Mouse (Mus musculus) G1E (cell line): ENCODE measurements around the gene Pitpnc1. TPM values are rescaled to one million over a fixed set of nuclear protein-coding genes. Genes with fewer than 3 reads are reported as not detected.
A peak's percentile ranks its signal among the peaks of the same experiment; 100 is the strongest.

Experiments
- ATAC-seq: 2 replicates; pipeline ENCODE4 v1.8.0; 2016; ENCODE audit warnings: mild to moderate bottlenecking; ENCODE audit not compliant: insufficient number of reproducible peaks, poor library complexity, low FRiP score, severe bottlenecking; ENCODE audit errors: extremely low read depth
- DNase-seq: peaks from one replicate; pipeline ENCODE4 v3.0.0; 2012; ENCODE audit warnings: low spot score
- H3K27me3 ChIP-seq: 2 replicates; pipeline ENCODE4 v1.6.1; 2012; ENCODE audit warnings: mild to moderate bottlenecking, low read length, inconsistent platforms; ENCODE audit not compliant: insufficient read depth
- H3K36me3 ChIP-seq: replicated peaks from 2 replicates; pipeline ENCODE3; 2012; ENCODE audit warnings: mild to moderate bottlenecking, inconsistent platforms
- H3K4me1 ChIP-seq: 2 replicates; pipeline ENCODE4 v1.6.1; 2012; ENCODE audit warnings: low read depth, low read length, inconsistent platforms, mixed read lengths; ENCODE audit not compliant: insufficient read depth
- H3K4me3 ChIP-seq: 2 replicates; pipeline ENCODE4 v1.5.1; 2012; ENCODE audit warnings: low read depth, mild to moderate bottlenecking, inconsistent platforms, low read length, moderate library complexity, mixed read lengths
- H3K9me3 ChIP-seq: replicated peaks from 2 replicates; pipeline ENCODE4 v1.6.1; 2012; ENCODE audit warnings: inconsistent platforms
- CTCF ChIP-seq: IDR thresholded peaks from 2 replicates; pipeline ENCODE4 v1.5.1; 2012; ENCODE audit warnings: low read depth, low read length, inconsistent platforms, mixed read lengths
- GATA1 ChIP-seq: IDR thresholded peaks from 2 replicates; pipeline ENCODE4 v1.6.1; 2012; ENCODE audit warnings: borderline replicate concordance, low read length, inconsistent platforms, mixed read lengths
- GATA2 ChIP-seq: IDR thresholded peaks from 2 replicates; pipeline ENCODE4 v1.6.1; 2012; ENCODE audit warnings: low read depth, low read length, inconsistent platforms, borderline replicate concordance
- POLR2AphosphoS5 ChIP-seq: IDR thresholded peaks from 2 replicates; pipeline ENCODE4 v1.6.1; 2012; ENCODE audit warnings: low read depth, low read length, inconsistent platforms; ENCODE audit not compliant: insufficient replicate concordance
- TAL1 ChIP-seq: conservative IDR thresholded peaks from 2 replicates; pipeline ENCODE4 v1.6.1; 2012; ENCODE audit warnings: low read depth, low read length, inconsistent platforms, mixed read lengths
- polyA plus RNA-seq: library from polyadenylated mRNA; stranded (reverse); fragments of >175 nt; gene quantifications from 2 replicates; pipeline ENCODE4 v1.2.3, GENCODE M21; 2012
- total RNA-seq, 2 experiments: library from RNA; stranded (forward) in 1 of 2; stranded (reverse) in 1 of 2; fragments of 200-1000 nt in 1 of 2; fragments of >200 nt in 1 of 2; fragmentation: Nextera tagmentation in 1 of 2; gene quantifications; 2 replicates each; pipeline ENCODE4 v1.2.3; 2014 to 2017

Pitpnc1 gene
- total and polyA plus RNA-seq, 3 experiments, result 9.9 to 53.5 (median 31.5) TPM

GRCm38 (mm10) chr11:107411576-107411975, 58.9 kb downstream of the Pitpnc1 start:
- DNase-seq (no peak), ATAC-seq (no peak)
- H3K4me1 ChIP-seq, result peaks cover 85% of the 10 kb centered on the region
- peak overlapping the region; percentile 13; the same call in 1 of the 2 replicates for H3K4me3 ChIP-seq
- TF ChIP-seq POLR2AphosphoS5 (no peak), GATA2 (no peak), TAL1 (no peak), GATA1 (no peak), CTCF (no peak)
- peaks cover 27% of the 10 kb centered on the region for H3K36me3 ChIP-seq
- H3K27me3 ChIP-seq, result no peaks in the 10 kb centered on the region
- no peaks in the 10 kb centered on the region for H3K9me3 ChIP-seq

- Histone ChIP-seq H3K36me3 (peaks cover 32% of the 10 kb centered on the region), H3K9me3 (no peaks in the 10 kb centered on the region), H3K27me3 (no peaks in the 10 kb centered on the region), H3K4me3 (peak overlapping the region; percentile 23; the same call in 1 of the 2 replicates), H3K4me1 (peaks cover 83% of the 10 kb centered on the region)
- no peak for TF ChIP-seq TAL1
- no peak for TF ChIP-seq POLR2AphosphoS5
- TF ChIP-seq CTCF, result no peak
- no peak for TF ChIP-seq GATA1
- TF ChIP-seq GATA2, result no peak
- no peak for DNase-seq
- ATAC-seq, result no peak
Observed at GRCm38 (mm10) chr11:107410804-107411203, 59.7 kb downstream of the Pitpnc1 start.

- Histone ChIP-seq H3K4me1 (peaks cover 80% of the 10 kb centered on the region), H3K27me3 (no peaks in the 10 kb centered on the region), H3K9me3 (no peaks in the 10 kb centered on the region), H3K4me3 (peak overlapping the region; percentile 59; the same call in 1 of the 2 replicates), H3K36me3 (peaks cover 32% of the 10 kb centered on the region)
- peak; percentile 5; the same call in 1 of the 2 replicates for ATAC-seq
- TF ChIP-seq GATA2, result no peak
- no peak for TF ChIP-seq POLR2AphosphoS5
- no peak for TF ChIP-seq GATA1
- TF ChIP-seq CTCF, result no peak
- DNase-seq, result no peak
Observed at GRCm38 (mm10) chr11:107410090-107410732, 60.3 kb downstream of the Pitpnc1 start.

- Histone ChIP-seq H3K27me3 (no peaks in the 10 kb centered on the region), H3K4me1 (peaks cover 77% of the 10 kb centered on the region), H3K36me3 (peaks cover 31% of the 10 kb centered on the region), H3K4me3 (no peak overlapping the region), H3K9me3 (no peaks in the 10 kb centered on the region)
- DNase-seq, result no peak
- TF ChIP-seq GATA1, result no peak
- no peak for TF ChIP-seq POLR2AphosphoS5
- no peak for TF ChIP-seq TAL1
- TF ChIP-seq CTCF, result no peak
- no peak for TF ChIP-seq GATA2
- no peak for ATAC-seq
Observed at GRCm38 (mm10) chr11:107408886-107409285, 61.6 kb downstream of the Pitpnc1 start.

GRCm38 (mm10) chr11:107407698-107408097, 62.8 kb downstream of the Pitpnc1 start:
- H3K36me3 ChIP-seq, result peaks cover 29% of the 10 kb centered on the region
- peaks cover 68% of the 10 kb centered on the region for H3K4me1 ChIP-seq
- H3K4me3 ChIP-seq, result no peak overlapping the region; the same call in 1 of the 2 replicates
- no peaks in the 10 kb centered on the region for H3K27me3 ChIP-seq
- no peak for DNase-seq
- ATAC-seq, result peak; percentile 76
- TF ChIP-seq TAL1 (no peak), CTCF (no peak), GATA1 (no peak)
- H3K9me3 ChIP-seq, result no peaks in the 10 kb centered on the region

GRCm38 (mm10) chr11:107405606-107406333, 64.7 kb downstream of the Pitpnc1 start:
- H3K4me1 ChIP-seq, result peaks cover 59% of the 10 kb centered on the region
- TF ChIP-seq POLR2AphosphoS5 (no peak), GATA1 (no peak), CTCF (no peak), TAL1 (no peak), GATA2 (no peak)
- H3K36me3 ChIP-seq, result peaks cover 33% of the 10 kb centered on the region
- H3K27me3 ChIP-seq, result no peaks in the 10 kb centered on the region
- no peak overlapping the region for H3K4me3 ChIP-seq
- DNase-seq (no peak), ATAC-seq (no peak)
- H3K9me3 ChIP-seq, result no peaks in the 10 kb centered on the region
